Mouse (Mus musculus): ENCODE measurements around the gene Chil1.

The Chil1 gene

GRCm38 (mm10) chr1:134163476-134163875 is 18.5 kb upstream of the Chil1 start:
- POLR2A ChIA-PET: interaction anchor here in 1 of 4 experiments (0.9 to 2.1 kb wide), 3 partner anchors 21 to 106 kb away, joined by 3 to 5 read pairs (median 3); no protein-coding TSS in a partner anchor
- CTCF ChIA-PET: no interaction called here

DNA sequence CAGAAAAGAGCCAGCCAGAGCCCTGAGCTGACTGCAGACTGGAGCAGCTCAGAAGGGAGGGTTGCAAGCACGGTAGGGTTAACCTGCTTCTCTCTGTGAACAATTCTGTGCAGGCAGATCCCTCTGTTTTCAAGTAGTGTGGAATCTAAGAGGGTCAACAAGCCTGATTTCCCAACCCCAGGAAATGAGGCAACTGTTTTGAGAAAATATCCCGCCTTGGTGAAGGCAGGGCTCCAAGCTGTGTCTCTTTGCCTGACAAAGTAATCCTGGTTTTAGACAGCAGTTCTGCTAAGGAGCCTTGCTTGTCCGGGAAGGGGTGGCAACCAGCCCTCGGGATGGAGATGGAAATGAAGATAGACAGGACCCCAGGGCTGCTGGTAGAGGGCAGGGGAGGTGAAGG is 17.5 kb upstream of the Chil1 start:
- CTCF ChIA-PET: interaction anchor here (0.5 to 1.4 kb wide), 6 partner anchors 10 to 826 kb away, joined by 3 to 26 read pairs (median 3); no protein-coding TSS in a partner anchor

GRCm38 (mm10) chr1:134166547-134166946 is 15.4 kb upstream of the Chil1 start:
- ChIA-PET CTCF (interaction anchor here in 1 of 4 experiments (1.5 to 2.0 kb wide), 3 partner anchors 12 to 46 kb away, joined by 3 to 6 read pairs (median 5); no protein-coding TSS in a partner anchor), POLR2A (interaction anchor here in 3 of 4 experiments (0.7 to 1.3 kb wide), 3 partner anchors 12 to 225 kb away, joined by 3 read pairs; no protein-coding TSS in a partner anchor)

More for the DNA sequence above, 17.5 kb upstream of the Chil1 start:
- POLR2A ChIA-PET: interaction anchor here in 1 of 4 experiments (1.2 to 2.1 kb wide), 2 partner anchors 22 to 105 kb away, joined by 3 to 5 read pairs; no protein-coding TSS in a partner anchor

- ChIA-PET CTCF (interaction anchor here in 2 of 4 experiments (0.5 to 2.0 kb wide), 6 partner anchors 13 to 271 kb away, joined by 3 to 7 read pairs (median 4); no protein-coding TSS in a partner anchor), POLR2A (interaction anchor here in 2 of 4 experiments (0.6 to 1.3 kb wide), 5 partner anchors 11 to 193 kb away, joined by 3 to 5 read pairs (median 3); no protein-coding TSS in a partner anchor)
Observed at GRCm38 (mm10) chr1:134167416-134168305, 14.3 kb upstream of the Chil1 start.

GRCm38 (mm10) chr1:134168567-134168966 is 13.4 kb upstream of the Chil1 start:
- ChIA-PET CTCF (interaction anchor here in 2 of 4 experiments (0.8 to 1.9 kb wide), 2 partner anchors 14 to 76 kb away, joined by 3 to 6 read pairs; no protein-coding TSS in a partner anchor), POLR2A (interaction anchor here in 1 of 4 experiments (1.2 kb wide), 1 partner anchor 12 kb away, joined by 3 read pairs; no protein-coding TSS in a partner anchor)

DNA sequence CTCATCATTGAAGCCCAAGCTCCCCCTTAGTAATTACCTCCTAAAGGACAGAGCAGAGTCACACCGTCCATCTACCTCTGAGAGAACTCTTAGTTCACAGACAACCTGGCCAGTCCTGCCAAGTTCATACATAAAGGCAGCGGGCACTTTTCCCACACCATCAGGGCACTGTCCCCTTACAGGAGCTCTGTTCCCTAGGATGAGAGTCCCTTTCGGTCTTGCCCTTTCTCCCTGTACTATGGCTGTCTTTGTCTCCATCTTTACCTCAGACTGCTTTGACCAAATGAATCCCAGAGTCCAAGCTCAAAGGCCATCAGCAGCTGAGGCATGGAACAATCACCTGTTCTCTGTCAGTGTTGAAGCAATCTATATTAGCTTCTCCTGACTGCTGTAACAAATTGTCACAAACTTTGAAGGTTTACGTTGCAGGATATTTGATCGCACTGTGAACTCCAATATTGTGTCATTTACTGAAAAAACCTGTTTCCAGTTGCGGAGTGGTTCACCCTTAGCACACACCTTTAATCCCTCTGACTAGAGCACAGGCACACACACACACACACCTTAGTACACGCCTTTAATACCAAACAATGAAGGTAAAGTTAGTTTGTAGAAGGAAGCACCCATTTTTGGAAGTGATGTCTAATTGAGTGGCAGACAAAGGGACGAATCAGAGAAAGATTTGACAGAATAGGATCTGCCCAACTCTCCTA is 12.8 kb upstream of the Chil1 start:
- POLR2A ChIA-PET: no interaction called here
- CTCF ChIA-PET: interaction anchor here in 1 of 4 experiments (0.8 kb wide), 1 partner anchor 75 kb away, joined by 3 read pairs; no protein-coding TSS in a partner anchor

DNA sequence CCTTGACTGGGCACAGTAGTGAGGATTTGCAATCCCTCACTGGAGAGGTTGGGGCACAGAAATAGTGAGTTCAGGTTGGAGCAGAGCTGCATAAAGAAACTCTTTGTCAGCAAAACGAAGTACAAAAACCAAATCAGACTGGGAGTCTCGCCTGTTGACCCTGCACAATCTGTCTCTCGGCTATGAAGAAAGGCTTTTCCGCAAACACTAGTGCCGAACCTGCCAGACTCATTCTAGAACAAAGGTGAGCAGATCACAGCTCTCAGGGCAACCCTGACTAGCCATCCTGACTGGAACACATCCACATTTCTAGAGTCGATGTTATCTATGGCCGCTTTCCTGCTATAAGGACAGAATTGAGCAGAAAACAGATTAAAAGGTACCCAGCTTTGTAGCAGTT is 8.9 kb upstream of the Chil1 start:
- ChIA-PET CTCF (interaction anchor here in 1 of 4 experiments (1.0 kb wide), 1 partner anchor 29 kb away, joined by 3 read pairs; no protein-coding TSS in a partner anchor), POLR2A (interaction anchor here in 1 of 4 experiments (1.2 to 1.5 kb wide), 2 partner anchors 16 to 94 kb away, joined by 3 read pairs; partner anchors contain the start of gene Btg2)

DNA sequence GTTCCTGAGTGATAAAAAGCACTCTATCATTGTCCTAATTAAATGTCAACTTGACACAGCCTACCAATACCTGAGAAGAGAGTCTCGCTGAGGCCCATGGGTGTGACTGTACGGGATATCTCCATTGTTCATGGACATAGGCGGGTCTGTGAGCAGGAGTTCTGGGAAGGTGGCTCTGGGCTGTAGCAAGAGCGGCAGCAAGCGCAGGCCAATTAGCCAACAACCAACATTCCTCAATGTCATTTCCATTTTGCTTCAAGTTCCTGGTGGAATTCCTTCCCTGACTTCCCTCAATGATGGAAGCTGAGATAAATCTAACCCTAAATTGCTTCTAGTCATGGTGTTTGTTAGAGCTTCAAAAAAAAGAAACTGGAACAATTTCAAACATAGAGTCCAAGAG is 4.0 kb upstream of the Chil1 start:
- ChIA-PET CTCF (interaction anchor here (0.5 to 1.6 kb wide), 10 partner anchors 11 to 154 kb away, joined by 3 to 11 read pairs (median 4); partner anchors contain the start of gene Mybph (in 1 of the 4)), POLR2A (interaction anchor here in 3 of 4 experiments (0.7 to 5.4 kb wide), 6 partner anchors 11 to 1302 kb away, joined by 3 to 34 read pairs (median 6); no protein-coding TSS in a partner anchor)

- POLR2A ChIA-PET: interaction anchor here in 1 of 4 experiments (1.3 kb wide), 1 partner anchor 12 kb away, joined by 3 read pairs; no protein-coding TSS in a partner anchor
- CTCF ChIA-PET: interaction anchor here in 1 of 4 experiments (0.7 to 1.7 kb wide), 2 partner anchors 9 to 12 kb away, joined by 4 to 5 read pairs; no protein-coding TSS in a partner anchor
Observed at GRCm38 (mm10) chr1:134184089-134184488, 2.1 kb downstream of the Chil1 start.

GRCm38 (mm10) chr1:134188217-134188616 is 6.2 kb downstream of the Chil1 start:
- CTCF ChIA-PET: interaction anchor here (0.9 to 3.2 kb wide), 13 partner anchors 9 to 68 kb away, joined by 3 to 16 read pairs (median 5); no protein-coding TSS in a partner anchor
- POLR2A ChIA-PET: interaction anchor here (0.7 to 3.9 kb wide), 28 partner anchors 8 to 773 kb away, joined by 3 to 34 read pairs (median 6); partner anchors contain the start of genes Btg2 (in 2 of the 4), Chil1 (in 1 of the 4) and Klhl12 (in 1 of the 4)

DNA sequence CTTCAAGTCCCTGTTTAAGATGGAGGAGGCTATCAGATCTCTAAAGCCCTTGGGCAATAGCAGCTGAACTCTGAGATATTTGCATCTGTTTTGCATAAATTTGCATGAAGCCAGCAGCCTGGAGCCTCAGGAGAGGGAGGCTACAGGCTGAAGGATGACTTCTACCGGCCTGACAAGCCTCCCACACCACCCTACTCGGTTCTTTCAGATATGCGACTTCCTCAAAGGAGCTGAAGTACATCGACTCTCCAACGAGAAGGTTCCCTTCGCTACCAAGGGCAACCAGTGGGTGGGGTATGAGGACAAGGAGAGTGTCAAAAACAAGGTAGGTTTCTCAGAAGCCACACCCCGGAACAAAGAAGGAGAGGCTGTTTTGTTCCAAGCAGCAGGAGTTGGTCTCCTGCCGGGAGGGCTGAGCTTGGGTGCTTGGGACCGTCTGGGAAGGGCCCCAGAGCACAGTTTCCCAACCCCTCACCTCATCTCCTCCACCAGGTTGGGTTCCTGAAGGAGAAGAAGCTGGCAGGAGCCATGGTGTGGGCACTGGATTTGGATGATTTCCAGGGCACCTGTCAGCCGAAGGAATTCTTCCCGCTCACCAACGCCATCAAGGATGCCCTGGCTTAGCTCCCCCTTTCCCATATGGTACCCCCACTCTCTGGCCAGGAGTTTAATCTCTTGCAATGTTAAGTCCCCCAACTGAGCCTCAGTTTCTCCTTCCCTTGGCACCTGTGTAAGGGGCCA is 7.2 kb downstream of the Chil1 start:
- ChIA-PET POLR2A (interaction anchor here (0.5 to 3.9 kb wide), 60 partner anchors 8 to 772 kb away, joined by 3 to 34 read pairs (median 4); partner anchors contain the start of genes Btg2 (in 2 of the 4), Adipor1 (in 1 of the 4), Adora1 (in 1 of the 4) and Chil1 (in 1 of the 4)), CTCF (interaction anchor here (0.6 to 3.2 kb wide), 23 partner anchors 8 to 154 kb away, joined by 3 to 16 read pairs (median 4); no protein-coding TSS in a partner anchor)

GRCm38 (mm10) chr1:134191192-134191591 is 9.2 kb downstream of the Chil1 start:
- ChIA-PET POLR2A (interaction anchor here in 3 of 4 experiments (0.5 to 3.9 kb wide), 10 partner anchors 11 to 1507 kb away, joined by 3 to 34 read pairs (median 4); partner anchors contain the start of gene Chil1 (in 1 of the 3)), CTCF (interaction anchor here in 1 of 4 experiments (0.5 to 3.2 kb wide), 3 partner anchors 10 to 37 kb away, joined by 3 to 11 read pairs (median 3); no protein-coding TSS in a partner anchor)

- ChIA-PET POLR2A (no interaction called here), CTCF (interaction anchor here in 2 of 4 experiments (1.6 to 2.0 kb wide), 2 partner anchors 10 kb away, joined by 6 to 7 read pairs; no protein-coding TSS in a partner anchor)
Observed at GRCm38 (mm10) chr1:134192024-134192423, 10.0 kb downstream of the Chil1 start.

- POLR2A ChIA-PET: interaction anchor here in 3 of 4 experiments (0.6 to 2.0 kb wide), 7 partner anchors 9 to 375 kb away, joined by 3 to 5 read pairs (median 4); partner anchors contain the start of gene Btg2 (in 1 of the 3)
- CTCF ChIA-PET: interaction anchor here (0.6 to 2.0 kb wide), 7 partner anchors 9 to 1098 kb away, joined by 4 to 10 read pairs (median 6); no protein-coding TSS in a partner anchor
Observed at GRCm38 (mm10) chr1:134193126-134193525, 11.2 kb downstream of the Chil1 start, which contains the start of gene Mybph. TSS of gene Mybph (plus strand) at chr1:134193448.

DNA sequence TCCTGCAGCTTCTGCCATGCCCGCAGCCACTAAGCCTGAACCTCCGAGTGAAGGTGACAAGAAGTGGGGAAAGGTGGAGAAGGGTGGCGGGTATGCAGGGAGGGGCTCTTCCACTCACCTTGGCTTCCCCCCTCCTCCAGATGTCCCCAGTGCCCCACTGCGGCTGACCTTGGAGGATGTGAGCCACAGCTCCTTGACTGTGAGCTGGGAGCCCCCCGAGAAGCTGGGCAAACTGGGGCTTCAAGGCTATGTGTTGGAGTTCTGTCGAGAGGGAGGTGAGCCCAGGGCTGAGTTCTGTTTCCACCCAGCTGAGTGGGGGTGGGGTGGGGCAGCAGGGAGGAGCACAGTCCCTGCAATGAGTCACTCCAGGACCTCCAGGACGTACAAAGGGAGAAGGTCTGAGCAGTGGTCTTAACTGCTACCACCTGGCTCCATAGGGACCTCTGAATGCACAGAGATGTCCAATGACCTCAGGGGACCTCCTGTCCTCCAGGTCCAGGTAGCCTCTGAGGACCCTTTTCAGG is 11.8 kb downstream of the Chil1 start:
- POLR2A ChIA-PET: interaction anchor here in 3 of 4 experiments (0.7 to 2.0 kb wide), 5 partner anchors 8 to 115 kb away, joined by 3 to 5 read pairs (median 4); partner anchors contain the start of gene Btg2 (in 1 of the 3)
- CTCF ChIA-PET: interaction anchor here in 3 of 4 experiments (0.6 to 2.0 kb wide), 6 partner anchors 8 to 594 kb away, joined by 4 to 10 read pairs (median 6); no protein-coding TSS in a partner anchor
